Mouse (Mus musculus) kidney, adult 2 months (tissue): ENCODE measurements around the gene Selenom. TPM values are rescaled to one million over a fixed set of nuclear protein-coding genes. Genes with fewer than 3 reads are reported as not detected.

Experiments
- DNase-seq: peaks from one replicate; pipeline ENCODE4 v3.0.0; 2021
- H3K27ac ChIP-seq: fragments of 200-500 bp; 2 replicates; pipeline ENCODE4 v1.5.1; 2012; ENCODE audit warnings: low read depth, low read length, control low read depth, inconsistent platforms; ENCODE audit not compliant: insufficient read depth
- H3K27me3 ChIP-seq: fragments of 200-500 bp; replicated peaks from 2 replicates; pipeline ENCODE4 v1.6.1; 2012; ENCODE audit warnings: mild to moderate bottlenecking, moderate library complexity, low read length, inconsistent platforms; ENCODE audit not compliant: control insufficient read depth, insufficient read depth
- H3K36me3 ChIP-seq: fragments of 200-500 bp; 2 replicates; pipeline ENCODE4 v1.6.1; 2012; ENCODE audit warnings: mild to moderate bottlenecking, moderate library complexity, low read length, inconsistent platforms; ENCODE audit not compliant: control insufficient read depth, insufficient read depth
- H3K4me1 ChIP-seq: fragments of 200-500 bp; 2 replicates; pipeline ENCODE4 v1.6.1; 2011; ENCODE audit warnings: low read length; ENCODE audit not compliant: control insufficient read depth, insufficient read depth
- H3K4me3 ChIP-seq: fragments of 200-500 bp; 2 replicates; pipeline ENCODE4 v1.5.1; 2011; ENCODE audit warnings: mild to moderate bottlenecking, low read depth, low read length, control low read depth; ENCODE audit not compliant: insufficient read depth
- CTCF ChIP-seq: fragments of 200-500 bp; conservative IDR thresholded peaks from 2 replicates; pipeline ENCODE4 v1.5.1; 2011; ENCODE audit warnings: low read depth, mild to moderate bottlenecking, control low read depth, low read length, moderate library complexity, mixed read lengths; ENCODE audit not compliant: insufficient read depth, insufficient read length
- POLR2A ChIP-seq: fragments of 200-500 bp; IDR thresholded peaks from one replicate; pipeline ENCODE4 v1.6.1; 2011; ENCODE audit warnings: low read depth, low read length, control low read depth
- WGBS: fragments of 180-500 bp; shearing (Covaris S2); methylation state at CpG from one replicate; pipeline ENCODE4 v1.1.7; 2018; 5-methylcytosine and 5-hydroxymethylcytosine counted together
- polyA plus RNA-seq: library from polyadenylated mRNA; depleted of rRNA; stranded (reverse); fragments of >200 nt; gene quantifications from 2 replicates; pipeline ENCODE4 v1.2.3, GENCODE M21; 2012

Gene Selenom
- polyA plus RNA-seq, 1 experiment = 136 TPM

DNA sequence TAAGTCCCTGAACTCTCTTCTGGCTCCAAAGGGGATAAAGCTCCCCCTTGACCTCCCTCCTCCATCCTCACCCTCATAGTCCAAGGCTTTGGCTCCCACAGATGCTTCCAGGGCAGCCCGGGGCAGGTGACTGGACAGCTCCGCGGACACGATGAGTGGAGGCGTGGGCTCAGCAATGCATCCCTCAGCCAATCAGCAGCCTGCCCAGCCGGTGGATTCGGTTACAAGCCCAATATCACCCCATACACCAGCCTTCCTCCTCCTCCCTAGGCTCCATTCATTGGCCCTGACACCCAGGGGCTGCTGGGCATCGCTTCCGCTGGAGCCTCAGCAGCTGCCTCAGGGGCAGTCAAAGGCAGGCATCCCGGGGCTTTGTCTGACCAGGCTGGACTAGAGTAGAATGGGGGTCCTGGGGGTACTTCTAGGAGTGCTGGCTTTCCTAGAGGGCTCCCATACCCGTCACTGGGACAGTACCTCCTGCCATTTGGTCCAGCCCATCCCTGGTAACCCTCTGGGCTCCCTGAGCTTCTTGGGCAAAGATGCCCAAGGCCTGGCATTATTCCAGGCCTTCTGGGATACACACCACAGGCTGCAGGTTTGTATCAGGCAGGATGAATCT, 26.4 kb upstream of the Selenom start, which contains the start of gene Pla2g3:
Gene Pla2g3 (plus strand): TSS at position 333 of the 619 bp plus-strand sequence.
- 27% methylated on average over 11 of the region's 11 CpGs for WGBS
- Histone ChIP-seq H3K27ac (no peak within 1 kb of the TSS), H3K36me3 (no peaks in the 10 kb centered on the region), H3K4me1 (no peaks in the 10 kb centered on the region), H3K4me3 (no peak within 1 kb of the TSS), H3K27me3 (no peaks in the 10 kb centered on the region)
- no peak for TF ChIP-seq POLR2A
- TF ChIP-seq CTCF = no peak
- no peak for DNase-seq

- Histone ChIP-seq H3K27me3 (no peaks in the 10 kb centered on the region), H3K4me3 (no peak overlapping the region), H3K4me1 (no peaks in the 10 kb centered on the region), H3K27ac (no peak overlapping the region), H3K36me3 (no peaks in the 10 kb centered on the region)
- WGBS = 87% methylated on average over 5 of the region's 5 CpGs
- no peak for TF ChIP-seq CTCF
- no peak for TF ChIP-seq POLR2A
- DNase-seq = no peak
Measured at GRCm38 (mm10) chr11:3489036-3489435, 25.4 kb upstream of the Selenom start.

DNA sequence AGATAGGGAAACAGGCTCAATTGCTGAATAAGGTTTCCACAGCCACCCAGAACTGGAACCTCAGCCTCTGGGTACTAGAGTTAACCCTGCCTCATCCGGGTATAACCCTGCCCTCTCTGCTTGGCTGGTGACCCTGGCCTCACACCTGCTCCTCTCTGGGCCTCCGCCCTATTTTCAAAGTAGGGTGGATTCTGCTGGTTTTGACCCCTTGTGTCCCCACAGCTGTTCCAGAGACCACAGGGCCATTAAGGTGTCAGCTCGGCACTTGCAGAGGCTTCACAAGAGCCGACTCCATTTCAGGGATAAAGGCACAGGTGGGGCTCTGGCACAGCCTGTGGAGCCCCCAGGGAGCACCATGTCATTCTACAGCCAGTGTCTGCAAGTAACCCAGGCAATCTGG, 21.7 kb upstream of the Selenom start:
- H3K27me3 ChIP-seq = no peaks in the 10 kb centered on the region
- peak overlapping the region; percentile 2; the same call in 1 of the 2 replicates for H3K27ac ChIP-seq
- WGBS = 55% methylated on average over 4 of the region's 4 CpGs
- H3K4me1 ChIP-seq = no peaks in the 10 kb centered on the region
- TF ChIP-seq POLR2A (no peak), CTCF (no peak)
- H3K36me3 ChIP-seq = no peaks in the 10 kb centered on the region
- H3K4me3 ChIP-seq = no peak overlapping the region
- peak; percentile 23 for DNase-seq

- Histone ChIP-seq H3K4me3 (no peak overlapping the region), H3K27me3 (no peaks in the 10 kb centered on the region), H3K27ac (no peak overlapping the region), H3K36me3 (no peaks in the 10 kb centered on the region), H3K4me1 (no peaks in the 10 kb centered on the region)
- TF ChIP-seq CTCF (no peak), POLR2A (no peak)
- 84% methylated on average over 17 of the region's 17 CpGs for WGBS
- DNase-seq = no peak
Measured at GRCm38 (mm10) chr11:3494857-3495256, 19.6 kb upstream of the Selenom start.

DNA sequence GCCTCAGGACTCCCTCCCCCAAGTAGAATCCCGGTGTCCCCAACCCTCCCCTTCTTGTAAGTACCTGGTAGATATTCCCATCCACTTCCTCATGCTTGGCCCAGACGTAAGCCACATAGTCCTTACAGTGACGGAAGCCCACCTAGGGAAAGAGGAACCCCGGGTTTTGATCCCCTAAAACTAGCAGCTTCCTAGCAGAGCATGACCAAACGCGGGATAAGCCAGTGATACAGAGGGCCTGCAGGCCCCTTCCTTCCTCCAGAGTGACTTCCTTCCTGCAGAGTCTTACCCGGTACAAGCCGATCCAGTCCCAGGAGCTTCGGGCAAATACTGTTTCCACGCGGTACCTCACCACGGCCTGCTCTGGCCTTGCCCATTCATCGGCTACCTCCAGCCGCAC, 19.0 kb upstream of the Selenom start:
- Histone ChIP-seq H3K4me1 (no peaks in the 10 kb centered on the region), H3K27me3 (no peaks in the 10 kb centered on the region), H3K27ac (no peak overlapping the region), H3K4me3 (no peak overlapping the region), H3K36me3 (no peaks in the 10 kb centered on the region)
- TF ChIP-seq POLR2A (no peak), CTCF (no peak)
- WGBS = 85% methylated on average over 14 of the region's 14 CpGs
- DNase-seq = no peak

GRCm38 (mm10) chr11:3496756-3497155, 17.7 kb upstream of the Selenom start:
- Histone ChIP-seq H3K4me1 (no peaks in the 10 kb centered on the region), H3K27ac (peak overlapping the region; percentile 59)

GRCm38 (mm10) chr11:3497296-3497695, 17.2 kb upstream of the Selenom start:
- no peaks in the 10 kb centered on the region for H3K4me1 ChIP-seq
- DNase-seq = no peak
- no peak overlapping the region for H3K4me3 ChIP-seq
- no peaks in the 10 kb centered on the region for H3K27me3 ChIP-seq
- no peaks in the 10 kb centered on the region for H3K36me3 ChIP-seq
- H3K27ac ChIP-seq = peak overlapping the region; percentile 59
- TF ChIP-seq POLR2A = no peak
- WGBS = 86% methylated on average over 1 of the region's 1 CpGs

More at GRCm38 (mm10) chr11:3496756-3497155, 17.7 kb upstream of the Selenom start:
- Histone ChIP-seq H3K4me3 (no peak overlapping the region), H3K27me3 (no peaks in the 10 kb centered on the region), H3K36me3 (no peaks in the 10 kb centered on the region)
- no peak for TF ChIP-seq POLR2A
- no peak for TF ChIP-seq CTCF
- peak; percentile 80 for DNase-seq
- WGBS = 47% methylated on average over 5 of the region's 5 CpGs
